Mouse (Mus musculus): ENCODE results near the gene Aes. TPM values are rescaled to one million over a fixed set of nuclear protein-coding genes. Genes with fewer than 3 reads are reported as not detected.
A peak's percentile ranks its signal among the peaks of the same experiment; 100 is the strongest.

The Aes gene
- polyA plus RNA-seq, 1 experiment: 148 TPM

GRCm38 (mm10) chr10:81519978-81520365 lies 39.3 kb upstream of the Aes start:
- no peaks in the 10 kb centered on the region for H3K9me3 ChIP-seq (replicated peaks; ENCODE audit: control insufficient read depth, insufficient read depth, low read length, poor library complexity, severe bottlenecking)
- H3K27me3 ChIP-seq (ENCODE audit: control insufficient read depth, insufficient read depth, low read length, poor library complexity, severe bottlenecking): no peaks in the 10 kb centered on the region
- no peak overlapping the region for H3K4me3 ChIP-seq (ENCODE audit: low read depth, low read length)
- peaks cover 3% of the 10 kb centered on the region for H3K4me1 ChIP-seq (ENCODE audit: control insufficient read depth, insufficient read depth, low read length)
- no peak overlapping the region for H3K9ac ChIP-seq (ENCODE audit: low read depth, poor library complexity, severe bottlenecking)
- H3K27ac ChIP-seq (ENCODE audit: insufficient read depth, low read length): no peak overlapping the region
- H3K36me3 ChIP-seq (ENCODE audit: control insufficient read depth, insufficient read depth, low read length, poor library complexity, severe bottlenecking): no peaks in the 10 kb centered on the region
- TF ChIP-seq POLR2A (IDR thresholded peaks at IDR 0.05; ENCODE audit: insufficient read depth, low read length): no peak
- TF ChIP-seq EP300 (IDR thresholded peaks at IDR 0.05; ENCODE audit: insufficient read depth, low read depth, low read length): no peak
- TF ChIP-seq CTCF (IDR thresholded peaks at IDR 0.05; ENCODE audit: low read depth, low read length): no peak

- Histone ChIP-seq H3K27ac (ENCODE audit: insufficient read depth, low read length) (no peak overlapping the region), H3K9me3 (replicated peaks; ENCODE audit: control insufficient read depth, insufficient read depth, low read length, poor library complexity, severe bottlenecking) (no peaks in the 10 kb centered on the region), H3K9ac (ENCODE audit: low read depth, poor library complexity, severe bottlenecking) (peak overlapping the region; percentile 35), H3K36me3 (ENCODE audit: control insufficient read depth, insufficient read depth, low read length, poor library complexity, severe bottlenecking) (no peaks in the 10 kb centered on the region), H3K4me3 (ENCODE audit: low read depth, low read length) (peak overlapping the region; percentile 28), H3K27me3 (ENCODE audit: control insufficient read depth, insufficient read depth, low read length, poor library complexity, severe bottlenecking) (no peaks in the 10 kb centered on the region), H3K4me1 (ENCODE audit: control insufficient read depth, insufficient read depth, low read length) (peaks cover 2% of the 10 kb centered on the region)
- TF ChIP-seq CTCF (IDR thresholded peaks at IDR 0.05; ENCODE audit: low read depth, low read length) (no peak), EP300 (IDR thresholded peaks at IDR 0.05; ENCODE audit: insufficient read depth, low read depth, low read length) (no peak), POLR2A (IDR thresholded peaks at IDR 0.05; ENCODE audit: insufficient read depth, low read length) (no peak)
Observed at GRCm38 (mm10) chr10:81523142-81523541, 36.1 kb upstream of the Aes start.

GRCm38 (mm10) chr10:81523570-81523969 lies 35.7 kb upstream of the Aes start:
- H3K36me3 ChIP-seq (ENCODE audit: control insufficient read depth, insufficient read depth, low read length, poor library complexity, severe bottlenecking): no peaks in the 10 kb centered on the region
- peaks cover 2% of the 10 kb centered on the region for H3K4me1 ChIP-seq (ENCODE audit: control insufficient read depth, insufficient read depth, low read length)
- H3K9ac ChIP-seq (ENCODE audit: low read depth, poor library complexity, severe bottlenecking): peak overlapping the region; percentile 35
- no peaks in the 10 kb centered on the region for H3K27me3 ChIP-seq (ENCODE audit: control insufficient read depth, insufficient read depth, low read length, poor library complexity, severe bottlenecking)
- TF ChIP-seq POLR2A (IDR thresholded peaks at IDR 0.05; ENCODE audit: insufficient read depth, low read length): no peak
- TF ChIP-seq EP300 (IDR thresholded peaks at IDR 0.05; ENCODE audit: insufficient read depth, low read depth, low read length): no peak
- no peak for TF ChIP-seq CTCF (IDR thresholded peaks at IDR 0.05; ENCODE audit: low read depth, low read length)
- no peak overlapping the region for H3K27ac ChIP-seq (ENCODE audit: insufficient read depth, low read length)
- H3K9me3 ChIP-seq (replicated peaks; ENCODE audit: control insufficient read depth, insufficient read depth, low read length, poor library complexity, severe bottlenecking): no peaks in the 10 kb centered on the region
- peak overlapping the region; percentile 28 for H3K4me3 ChIP-seq (ENCODE audit: low read depth, low read length)

GRCm38 (mm10) chr10:81524051-81524605 lies 35.2 kb upstream of the Aes start, which contains the start of gene Gna15:
Gna15 (minus strand) TSS chr10:81524225.
- Histone ChIP-seq H3K9ac (ENCODE audit: low read depth, poor library complexity, severe bottlenecking) (peak within 1 kb of the TSS; percentile 53), H3K36me3 (ENCODE audit: control insufficient read depth, insufficient read depth, low read length, poor library complexity, severe bottlenecking) (no peaks in the 10 kb centered on the region)

GRCm38 (mm10) chr10:81525017-81525694 lies 34.1 kb upstream of the Aes start:
- Histone ChIP-seq H3K27ac (ENCODE audit: insufficient read depth, low read length) (0 out of 2 replicates have a peak overlapping the region, but pooled peaks have one; percentile 1), H3K27me3 (ENCODE audit: control insufficient read depth, insufficient read depth, low read length, poor library complexity, severe bottlenecking) (no peaks in the 10 kb centered on the region), H3K9me3 (replicated peaks; ENCODE audit: control insufficient read depth, insufficient read depth, low read length, poor library complexity, severe bottlenecking) (no peaks in the 10 kb centered on the region), H3K9ac (ENCODE audit: low read depth, poor library complexity, severe bottlenecking) (peak overlapping the region; percentile 53; the same call in 1 of the 2 replicates), H3K4me3 (ENCODE audit: low read depth, low read length) (no peak overlapping the region), H3K36me3 (ENCODE audit: control insufficient read depth, insufficient read depth, low read length, poor library complexity, severe bottlenecking) (no peaks in the 10 kb centered on the region), H3K4me1 (ENCODE audit: control insufficient read depth, insufficient read depth, low read length) (peaks cover 2% of the 10 kb centered on the region)
- no peak for TF ChIP-seq POLR2A (IDR thresholded peaks at IDR 0.05; ENCODE audit: insufficient read depth, low read length)
- no peak for TF ChIP-seq EP300 (IDR thresholded peaks at IDR 0.05; ENCODE audit: insufficient read depth, low read depth, low read length)
- no peak for TF ChIP-seq CTCF (IDR thresholded peaks at IDR 0.05; ENCODE audit: low read depth, low read length)

More at GRCm38 (mm10) chr10:81524051-81524605, 35.2 kb upstream of the Aes start, which contains the start of gene Gna15:
- H3K27ac ChIP-seq (ENCODE audit: insufficient read depth, low read length): 0 out of 2 replicates have a peak within 1 kb of the TSS, but pooled peaks have one; percentile 1
- H3K27me3 ChIP-seq (ENCODE audit: control insufficient read depth, insufficient read depth, low read length, poor library complexity, severe bottlenecking): no peaks in the 10 kb centered on the region
- peak within 1 kb of the TSS; percentile 28 for H3K4me3 ChIP-seq (ENCODE audit: low read depth, low read length)
- peaks cover 2% of the 10 kb centered on the region for H3K4me1 ChIP-seq (ENCODE audit: control insufficient read depth, insufficient read depth, low read length)
- TF ChIP-seq EP300 (IDR thresholded peaks at IDR 0.05; ENCODE audit: insufficient read depth, low read depth, low read length) (no peak), POLR2A (IDR thresholded peaks at IDR 0.05; ENCODE audit: insufficient read depth, low read length) (no peak), CTCF (IDR thresholded peaks at IDR 0.05; ENCODE audit: low read depth, low read length) (no peak)
- H3K9me3 ChIP-seq (replicated peaks; ENCODE audit: control insufficient read depth, insufficient read depth, low read length, poor library complexity, severe bottlenecking): no peaks in the 10 kb centered on the region

GRCm38 (mm10) chr10:81526779-81527178 lies 32.5 kb upstream of the Aes start:
- Histone ChIP-seq H3K9ac (ENCODE audit: low read depth, poor library complexity, severe bottlenecking) (no peak overlapping the region), H3K4me1 (ENCODE audit: control insufficient read depth, insufficient read depth, low read length) (peaks cover 2% of the 10 kb centered on the region), H3K4me3 (ENCODE audit: low read depth, low read length) (no peak overlapping the region), H3K36me3 (ENCODE audit: control insufficient read depth, insufficient read depth, low read length, poor library complexity, severe bottlenecking) (no peaks in the 10 kb centered on the region), H3K9me3 (replicated peaks; ENCODE audit: control insufficient read depth, insufficient read depth, low read length, poor library complexity, severe bottlenecking) (no peaks in the 10 kb centered on the region), H3K27ac (ENCODE audit: insufficient read depth, low read length) (no peak overlapping the region), H3K27me3 (ENCODE audit: control insufficient read depth, insufficient read depth, low read length, poor library complexity, severe bottlenecking) (no peaks in the 10 kb centered on the region)
- peak; percentile 34; the same call in 1 of the 2 replicates for TF ChIP-seq EP300 (IDR thresholded peaks at IDR 0.05; ENCODE audit: insufficient read depth, low read depth, low read length)
- TF ChIP-seq CTCF (IDR thresholded peaks at IDR 0.05; ENCODE audit: low read depth, low read length): peak; percentile 99
- TF ChIP-seq POLR2A (IDR thresholded peaks at IDR 0.05; ENCODE audit: insufficient read depth, low read length): no peak

All from ES-Bruce4 (cell line).